In genomic region chr11:117115346-117116219, GRCm38 (mm10) we compare ENCODE assay signal across 8 mouse cellular contexts. TPM values are rescaled to one million over a fixed set of nuclear protein-coding genes. Genes with fewer than 3 reads are reported as not detected.
A peak's percentile ranks its signal among the peaks of the same experiment; 100 is the strongest.
DNase-seq lines count a peak whose midpoint lies in the region; ATAC-seq and TF ChIP-seq lines count a peak whose summit lies in the region.

No protein-coding gene starts in this region.

- H3K36me3 ChIP-seq in forebrain, embryonic 10.5 days (replicated peaks): peaks cover 15% of the 10 kb centered on the region
- H3K36me3 ChIP-seq in hindbrain, embryonic 15.5 days: 0 out of 2 replicates have a peak, but pooled peaks cover 4% of the 10 kb centered on the region
- peaks cover 25% of the 10 kb centered on the region for H3K36me3 ChIP-seq in liver, embryonic 15.5 days (replicated peaks)

- ATAC-seq in hindbrain, embryonic 15.5 days (ENCODE audit: low FRiP score, low read depth): peak; percentile 81
- ATAC-seq in liver, embryonic 15.5 days (ENCODE audit: insufficient read depth): peak; percentile 6; the same call in 1 of the 2 replicates

- peak overlapping the region; percentile 75 for H3K9ac ChIP-seq in hindbrain, embryonic 15.5 days
- H3K9ac ChIP-seq in liver, embryonic 15.5 days: peak overlapping the region; percentile 95

- 1% methylated on average over 54 of the region's 54 CpGs for WGBS in forebrain, embryonic 10.5 days
- under 1% methylated on average over 48 of the region's 54 CpGs for WGBS in hindbrain, embryonic 15.5 days
- WGBS in liver, embryonic 15.5 days (ENCODE audit: insufficient replicate concordance): 2% methylated on average over 54 of the region's 54 CpGs
- WGBS in olfactory bulb, adult 2 months: under 1% methylated on average over 54 of the region's 54 CpGs

- H3K27me3 ChIP-seq in forebrain, embryonic 10.5 days (ENCODE audit: poor library complexity, severe bottlenecking): no peaks in the 10 kb centered on the region
- no peaks in the 10 kb centered on the region for H3K27me3 ChIP-seq in hindbrain, embryonic 15.5 days
- no peaks in the 10 kb centered on the region for H3K27me3 ChIP-seq in liver, embryonic 15.5 days

- peaks cover 3% of the 10 kb centered on the region; the same call in 1 of the 2 replicates for H3K9me3 ChIP-seq in forebrain, embryonic 10.5 days
- H3K9me3 ChIP-seq in hindbrain, embryonic 15.5 days: no peaks in the 10 kb centered on the region
- H3K9me3 ChIP-seq in liver, embryonic 15.5 days (replicated peaks): no peaks in the 10 kb centered on the region; the same call in 1 of the 2 replicates

- H3K4me3 ChIP-seq in brown adipose tissue, adult 24 weeks (ENCODE audit: insufficient read depth, low read depth, low read length): peak overlapping the region; percentile 93
- peak overlapping the region; percentile 75 for H3K4me3 ChIP-seq in forebrain, embryonic 10.5 days
- H3K4me3 ChIP-seq in hindbrain, embryonic 15.5 days: peak overlapping the region; percentile 88
- peak overlapping the region; percentile 92 for H3K4me3 ChIP-seq in liver, embryonic 15.5 days (replicated peaks)
- peak overlapping the region; percentile 75 for H3K4me3 ChIP-seq in olfactory bulb, adult 2 months (ENCODE audit: insufficient read depth, low read depth, low read length)

- TF ChIP-seq CTCF in olfactory bulb, adult 2 months (IDR thresholded peaks at IDR 0.05; ENCODE audit: insufficient read depth, low read depth, low read length): no peak

- peak; percentile 43 to 55 for DNase-seq in spleen, postnatal 10 days (ENCODE audit: low spot score in 2 of 2)
- DNase-seq in spleen, adult 18-20 months: no peak
- no peak for DNase-seq in forebrain, embryonic 10.5 days (ENCODE audit: extremely low spot score, low spot score)
- no peak for DNase-seq in Muller cell, postnatal 12 days (ENCODE audit: inconsistent ontology term)

- peak overlapping the region; percentile 97 for H3K27ac ChIP-seq in brown adipose tissue, adult 24 weeks (replicated peaks; ENCODE audit: low read depth, low read length)
- H3K27ac ChIP-seq in forebrain, embryonic 10.5 days: peak overlapping the region; percentile 93
- H3K27ac ChIP-seq in hindbrain, embryonic 15.5 days (replicated peaks): peak overlapping the region; percentile 99
- H3K27ac ChIP-seq in liver, embryonic 15.5 days (replicated peaks): peak overlapping the region; percentile 100
- H3K27ac ChIP-seq in olfactory bulb, adult 2 months (ENCODE audit: insufficient read depth, low read depth, low read length): peak overlapping the region; percentile 92

- peaks cover 33% of the 10 kb centered on the region for H3K4me1 ChIP-seq in brown adipose tissue, adult 24 weeks (ENCODE audit: control insufficient read depth, insufficient read depth, insufficient read length, low read length)
- peaks cover 76% of the 10 kb centered on the region for H3K4me1 ChIP-seq in forebrain, embryonic 10.5 days
- peaks cover 55% of the 10 kb centered on the region for H3K4me1 ChIP-seq in hindbrain, embryonic 15.5 days (replicated peaks)
- peaks cover 76% of the 10 kb centered on the region for H3K4me1 ChIP-seq in liver, embryonic 15.5 days (replicated peaks)
- peaks cover 28% of the 10 kb centered on the region for H3K4me1 ChIP-seq in olfactory bulb, adult 2 months (ENCODE audit: control insufficient read depth, insufficient read depth, low read length)

- peak overlapping the region; percentile 66 for H3K4me2 ChIP-seq in hindbrain, embryonic 15.5 days
- H3K4me2 ChIP-seq in liver, embryonic 15.5 days: peak overlapping the region; percentile 90

- TF ChIP-seq POLR2A in olfactory bulb, adult 2 months (IDR thresholded peaks at IDR 0.05; ENCODE audit: insufficient read depth, low read depth, low read length): no peak; the same call in 1 of the 2 replicates

RNA-seq across cellular contexts. Expression of gene Sec14l1, which starts 0.6 kb away (rescaled TPM):
- polyA plus RNA-seq in brown adipose tissue, adult 24 weeks (2012; ENCODE audit: insufficient read depth, insufficient read length, missing spikeins): 35.4 and 37.4 TPM in 2 replicates
- polyA plus RNA-seq in forebrain, embryonic 10.5 days (2016; fragmentation: Nextera tagmentation; extraction: Ambion mirVana): 44.3 and 46.7 TPM in 2 replicates
- polyA plus RNA-seq in hindbrain, embryonic 15.5 days (2015; fragmentation: Nextera tagmentation; extraction: Ambion mirVana): 57.2 and 63.0 TPM in 2 replicates
- polyA plus RNA-seq in liver, embryonic 15.5 days (2015; fragmentation: Nextera tagmentation; extraction: Ambion mirVana): 18.0 and 20.4 TPM in 2 replicates
- polyA plus RNA-seq in olfactory bulb, adult 2 months (2012; ENCODE audit: insufficient read depth, insufficient read length, low replicate concordance, missing spikeins): not detected in 2 replicates

Comparison
In these comparisons a context has a peak if more than half of its experiments do, and no peak if none do; other contexts are left out.
1. DNase-seq: peak in spleen, postnatal 10 days (2 of 2); none in spleen, adult 18-20 months (0 of 2), forebrain, embryonic 10.5 days (single experiment) and Muller cell, postnatal 12 days (single experiment).
2. Peak in every context shown above with its lines, with median percentiles within 50 percentile points of each other: H3K27ac ChIP-seq and H3K4me3 ChIP-seq.